Mouse (Mus musculus) kidney, embryonic 16.5 days (tissue): ENCODE measurements around the gene Pcsk6. TPM values are rescaled to one million over a fixed set of nuclear protein-coding genes. Genes with fewer than 3 reads are reported as not detected.
"Not testable (repeated sequence)": the region's sequence is repeated elsewhere in the genome, so short reads cannot be mapped to it uniquely, and the experiment has no call there.

Experiments
- ATAC-seq: fragments of 200-750 bp; cut with Nextera tagmentation; 2 replicates; pipeline ENCODE4 v1.8.0; 2017; ENCODE audit warnings: moderate TSS enrichment; ENCODE audit not compliant: low FRiP score, low TSS enrichment
- H3K27ac ChIP-seq: fragments of 300-500 bp; sonication (generic); 2 replicates; pipeline ENCODE4 v1.5.1; 2014; ENCODE audit warnings: low read length
- H3K27me3 ChIP-seq: fragments of 300-500 bp; sonication (generic); 2 replicates; pipeline ENCODE4 v1.6.1; 2014; ENCODE audit warnings: low read length, control low read depth, mixed read lengths; ENCODE audit not compliant: insufficient read depth
- H3K36me3 ChIP-seq: fragments of 300-500 bp; sonication (generic); 2 replicates; pipeline ENCODE4 v1.6.1; 2014; ENCODE audit warnings: low read length, control low read depth, mixed read lengths; ENCODE audit not compliant: insufficient read depth
- H3K4me1 ChIP-seq: fragments of 300-500 bp; sonication (generic); 2 replicates; pipeline ENCODE4 v1.6.1; 2014; ENCODE audit warnings: low read length, control low read depth, mixed read lengths; ENCODE audit not compliant: insufficient read depth
- H3K4me2 ChIP-seq: fragments of 300-500 bp; sonication (generic); replicated peaks from 2 replicates; pipeline ENCODE4 v1.6.1; 2014; ENCODE audit warnings: low read depth, low read length
- H3K4me3 ChIP-seq: fragments of 300-500 bp; sonication (generic); 2 replicates; pipeline ENCODE4 v1.5.1; 2014; ENCODE audit warnings: mild to moderate bottlenecking, low read length
- H3K9ac ChIP-seq: fragments of 300-500 bp; sonication (generic); replicated peaks from 2 replicates; pipeline ENCODE4 v1.6.1; 2014; ENCODE audit warnings: low read length
- H3K9me3 ChIP-seq: fragments of 300-500 bp; sonication (generic); 2 replicates; pipeline ENCODE4 v1.6.1; 2016; ENCODE audit warnings: low read length, control low read depth
- WGBS: fragments of 180-500 bp; shearing (Covaris S2); extraction: QIAGEN DNeasy Blood & Tissue Kit; methylation state at CpG from one replicate; pipeline ENCODE4 v1.1.7; 2014; 5-methylcytosine and 5-hydroxymethylcytosine counted together
- polyA plus RNA-seq: library from polyadenylated mRNA; unstranded; fragments of >200 nt; fragmentation: Nextera tagmentation; extraction: Ambion mirVana; gene quantifications from 2 replicates; pipeline ENCODE4 v1.2.1, GENCODE M21; 2015

Pcsk6 gene
- polyA plus RNA-seq, 1 experiment from 2014 or later: 1.9 TPM

GRCm38 (mm10) chr7:65929398-65929797 lies 67.9 kb downstream of the Pcsk6 start:
- Histone ChIP-seq H3K9me3 (no peaks in the 10 kb centered on the region), H3K27ac (no peak overlapping the region), H3K36me3 (no peaks in the 10 kb centered on the region), H3K27me3 (no peaks in the 10 kb centered on the region), H3K4me3 (no peak overlapping the region), H3K4me2 (no peak overlapping the region), H3K9ac (no peak overlapping the region), H3K4me1 (peaks cover 18% of the 10 kb centered on the region; the same call in 1 of the 2 replicates)
- 13% methylated on average over 5 of the region's 5 CpGs for WGBS
- ATAC-seq: no peak

GRCm38 (mm10) chr7:65930478-65930877 lies 68.9 kb downstream of the Pcsk6 start:
- Histone ChIP-seq H3K27me3 (no peaks in the 10 kb centered on the region), H3K9ac (no peak overlapping the region), H3K36me3 (no peaks in the 10 kb centered on the region), H3K9me3 (no peaks in the 10 kb centered on the region), H3K4me2 (no peak overlapping the region), H3K4me1 (peaks cover 18% of the 10 kb centered on the region; the same call in 1 of the 2 replicates), H3K27ac (no peak overlapping the region), H3K4me3 (no peak overlapping the region)
- WGBS: 17% methylated on average over 11 of the region's 11 CpGs
- peak; percentile 88 for ATAC-seq

GRCm38 (mm10) chr7:65934238-65934970 lies 72.9 kb downstream of the Pcsk6 start:
- H3K36me3 ChIP-seq, H3K4me3 ChIP-seq, H3K9ac ChIP-seq, H3K27me3 ChIP-seq, H3K27ac ChIP-seq, H3K4me2 ChIP-seq, ATAC-seq, H3K9me3 ChIP-seq: not testable (repeated sequence)
- WGBS: 62% methylated on average over 3 of the region's 3 CpGs
- H3K4me1 ChIP-seq: peaks cover 16% of the 10 kb centered on the region; the same call in 1 of the 2 replicates

GRCm38 (mm10) chr7:65935211-65935610 lies 73.7 kb downstream of the Pcsk6 start:
- Histone ChIP-seq H3K4me3 (no peak overlapping the region), H3K27me3 (no peaks in the 10 kb centered on the region), H3K9ac (no peak overlapping the region), H3K9me3 (no peaks in the 10 kb centered on the region), H3K4me2 (no peak overlapping the region), H3K4me1 (peaks cover 8% of the 10 kb centered on the region; the same call in 1 of the 2 replicates), H3K27ac (no peak overlapping the region), H3K36me3 (no peaks in the 10 kb centered on the region)
- ATAC-seq: no peak
- 30% methylated on average over 1 of the region's 1 CpGs for WGBS

GRCm38 (mm10) chr7:65940988-65941387 lies 79.5 kb downstream of the Pcsk6 start:
- Histone ChIP-seq H3K27me3 (no peaks in the 10 kb centered on the region), H3K4me1 (no peaks in the 10 kb centered on the region), H3K4me3 (no peak overlapping the region), H3K9me3 (no peaks in the 10 kb centered on the region), H3K36me3 (no peaks in the 10 kb centered on the region), H3K9ac (no peak overlapping the region), H3K27ac (no peak overlapping the region), H3K4me2 (no peak overlapping the region)
- no peak for ATAC-seq
- WGBS: 69% methylated on average over 7 of the region's 7 CpGs

- 54% methylated on average over 8 of the region's 8 CpGs for WGBS
- Histone ChIP-seq H3K36me3 (no peaks in the 10 kb centered on the region), H3K9me3 (no peaks in the 10 kb centered on the region), H3K4me2 (no peak overlapping the region), H3K27me3 (no peaks in the 10 kb centered on the region), H3K27ac (no peak overlapping the region), H3K4me1 (no peaks in the 10 kb centered on the region), H3K9ac (no peak overlapping the region), H3K4me3 (no peak overlapping the region)
- ATAC-seq: no peak
Observed at GRCm38 (mm10) chr7:65945342-65945993, 83.9 kb downstream of the Pcsk6 start.

- Histone ChIP-seq H3K27ac (no peak overlapping the region), H3K27me3 (no peaks in the 10 kb centered on the region), H3K9ac (no peak overlapping the region), H3K4me1 (no peaks in the 10 kb centered on the region), H3K9me3 (no peaks in the 10 kb centered on the region), H3K4me3 (no peak overlapping the region), H3K4me2 (no peak overlapping the region), H3K36me3 (no peaks in the 10 kb centered on the region)
- no peak for ATAC-seq
- WGBS: 90% methylated on average over 7 of the region's 7 CpGs
Observed at GRCm38 (mm10) chr7:65946397-65946796, 84.9 kb downstream of the Pcsk6 start.

- ATAC-seq: no peak
- 94% methylated on average over 11 of the region's 11 CpGs for whole genome bisulfite sequencing
- no peak overlapping the region for H3K4me2 ChIP-seq
Observed at GRCm38 (mm10) chr7:65948891-65949290, 87.4 kb downstream of the Pcsk6 start.

GRCm38 (mm10) chr7:65954583-65954982 lies 93.0 kb downstream of the Pcsk6 start:
- Histone ChIP-seq H3K9ac (no peak overlapping the region), H3K4me3 (no peak overlapping the region), H3K36me3 (no peaks in the 10 kb centered on the region), H3K4me2 (no peak overlapping the region), H3K4me1 (peaks cover 7% of the 10 kb centered on the region), H3K9me3 (no peaks in the 10 kb centered on the region), H3K27ac (no peak overlapping the region), H3K27me3 (no peaks in the 10 kb centered on the region)
- WGBS: 82% methylated on average over 4 of the region's 4 CpGs
- no peak for ATAC-seq

More at GRCm38 (mm10) chr7:65948891-65949290, 87.4 kb downstream of the Pcsk6 start:
- no peak overlapping the region for H3K9ac ChIP-seq
- H3K4me3 ChIP-seq: no peak overlapping the region
- H3K36me3 ChIP-seq: no peaks in the 10 kb centered on the region
- H3K9me3 ChIP-seq: no peaks in the 10 kb centered on the region
- no peaks in the 10 kb centered on the region for H3K4me1 ChIP-seq
- no peak overlapping the region for H3K27ac ChIP-seq
- no peaks in the 10 kb centered on the region for H3K27me3 ChIP-seq
